Mouse (Mus musculus): Measurements from ENCODE around the gene Nkain1. TPM values are rescaled to one million over a fixed set of nuclear protein-coding genes. Genes with fewer than 3 reads are reported as not detected.
A peak's percentile ranks its signal among the peaks of the same experiment; 100 is the strongest.

The Nkain1 gene
- polyA plus RNA-seq, 1 experiment from 2014 or later = 1.0 TPM

DNA sequence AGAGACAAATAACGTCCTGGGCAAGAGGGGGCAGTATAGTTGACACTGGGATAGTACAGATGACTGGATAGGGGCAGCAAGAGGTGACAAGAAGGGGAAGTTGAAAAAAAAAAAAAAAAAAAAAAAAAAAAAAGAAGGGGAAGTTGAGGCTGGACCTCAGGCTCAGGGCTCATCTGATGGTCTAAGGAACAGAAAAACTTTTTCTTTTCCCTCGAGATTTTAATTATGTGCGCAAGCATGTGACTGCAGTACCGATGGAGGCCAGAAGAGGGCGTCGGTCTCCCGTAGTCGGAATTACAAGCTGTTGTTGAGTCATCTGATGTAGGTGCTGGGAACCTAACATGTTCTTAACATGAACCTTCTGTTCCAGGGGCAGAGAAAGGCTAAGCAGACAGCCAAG is 24.8 kb downstream of the Nkain1 start:
- H3K9ac ChIP-seq = no peak overlapping the region
- ATAC-seq (ENCODE audit: insufficient number of reproducible peaks, low FRiP score, low TSS enrichment, low read depth) = no peak
- no peak overlapping the region for H3K4me2 ChIP-seq (replicated peaks)
- no peaks in the 10 kb centered on the region for H3K9me3 ChIP-seq (replicated peaks)
- H3K27ac ChIP-seq (replicated peaks) = no peak overlapping the region
- 84% methylated on average over 8 of the region's 8 CpGs for WGBS
- H3K4me1 ChIP-seq = peaks cover 20% of the 10 kb centered on the region
- H3K4me3 ChIP-seq (replicated peaks) = no peak overlapping the region
- no peaks in the 10 kb centered on the region for H3K27me3 ChIP-seq
- H3K36me3 ChIP-seq = no peaks in the 10 kb centered on the region

DNA sequence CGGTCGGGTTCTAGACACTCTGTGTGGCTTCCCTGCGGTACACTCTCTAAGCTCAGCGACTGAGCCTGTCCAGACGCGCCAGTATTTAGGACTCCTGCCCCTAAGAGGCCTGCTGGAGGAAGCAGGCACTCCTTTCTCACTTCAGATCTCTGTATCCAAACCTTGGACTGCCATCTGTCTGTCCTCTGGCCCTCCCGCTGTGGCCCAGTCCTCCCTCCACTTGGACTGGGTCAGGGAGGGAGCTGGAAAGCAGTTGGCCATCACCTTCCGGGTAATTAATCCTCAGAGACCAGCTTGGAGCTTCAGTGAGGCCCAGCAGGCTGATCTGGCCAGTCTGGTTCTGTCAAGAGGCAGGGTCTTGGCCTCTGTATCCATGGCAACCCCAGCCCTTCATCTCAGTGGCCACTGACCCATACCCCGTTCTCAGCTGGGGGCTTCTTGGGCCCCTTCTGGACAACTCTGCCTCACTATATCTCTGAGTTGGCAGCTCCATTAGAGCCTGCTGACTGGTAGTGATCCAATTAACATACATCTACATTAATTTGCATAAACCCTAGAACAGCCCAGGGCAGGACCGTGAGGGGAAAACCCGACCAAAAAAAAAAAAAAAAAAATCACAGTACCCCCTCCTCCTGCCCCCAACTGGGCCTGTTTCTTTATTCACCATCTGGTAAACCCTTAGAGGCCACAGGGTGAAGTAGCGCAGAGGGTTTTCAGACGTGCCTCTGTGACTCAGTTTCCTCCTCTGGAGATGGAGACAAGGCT is 27.0 kb downstream of the Nkain1 start:
- Histone ChIP-seq H3K27ac (replicated peaks) (no peak overlapping the region), H3K4me3 (replicated peaks) (no peak overlapping the region), H3K4me1 (peaks cover 10% of the 10 kb centered on the region), H3K9ac (no peak overlapping the region), H3K27me3 (no peaks in the 10 kb centered on the region), H3K9me3 (replicated peaks) (no peaks in the 10 kb centered on the region), H3K36me3 (no peaks in the 10 kb centered on the region), H3K4me2 (replicated peaks) (no peak overlapping the region)
- WGBS = 32% methylated on average over 13 of the region's 13 CpGs
- no peak for ATAC-seq (ENCODE audit: insufficient number of reproducible peaks, low FRiP score, low TSS enrichment, low read depth)

DNA sequence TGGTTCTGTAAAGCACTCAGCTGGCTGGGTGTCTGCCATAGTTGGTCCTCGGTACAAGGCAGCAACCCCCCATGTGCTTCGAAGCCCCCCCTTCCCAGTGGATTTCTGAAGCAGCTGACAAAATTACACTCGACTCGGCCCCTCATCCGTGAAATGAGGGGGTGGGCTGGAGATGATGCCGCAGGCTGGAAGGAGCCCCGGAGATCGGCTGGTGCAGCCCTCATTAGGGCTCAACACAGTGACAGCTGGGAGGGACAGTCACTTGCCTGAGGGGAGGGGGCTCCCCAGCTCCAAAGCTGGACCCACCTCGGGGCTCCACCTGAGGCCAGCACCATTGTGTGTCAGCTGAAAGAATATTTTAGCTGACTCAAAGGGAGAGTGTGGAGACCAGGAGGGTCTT is 29.6 kb downstream of the Nkain1 start:
- Histone ChIP-seq H3K9me3 (replicated peaks) (no peaks in the 10 kb centered on the region), H3K9ac (no peak overlapping the region), H3K4me2 (replicated peaks) (no peak overlapping the region), H3K27me3 (no peaks in the 10 kb centered on the region), H3K4me1 (peaks cover 9% of the 10 kb centered on the region; the same call in 1 of the 2 replicates), H3K36me3 (no peaks in the 10 kb centered on the region), H3K4me3 (replicated peaks) (no peak overlapping the region), H3K27ac (replicated peaks) (no peak overlapping the region)
- WGBS = 16% methylated on average over 9 of the region's 9 CpGs
- no peak for ATAC-seq (ENCODE audit: insufficient number of reproducible peaks, low FRiP score, low TSS enrichment, low read depth)

DNA sequence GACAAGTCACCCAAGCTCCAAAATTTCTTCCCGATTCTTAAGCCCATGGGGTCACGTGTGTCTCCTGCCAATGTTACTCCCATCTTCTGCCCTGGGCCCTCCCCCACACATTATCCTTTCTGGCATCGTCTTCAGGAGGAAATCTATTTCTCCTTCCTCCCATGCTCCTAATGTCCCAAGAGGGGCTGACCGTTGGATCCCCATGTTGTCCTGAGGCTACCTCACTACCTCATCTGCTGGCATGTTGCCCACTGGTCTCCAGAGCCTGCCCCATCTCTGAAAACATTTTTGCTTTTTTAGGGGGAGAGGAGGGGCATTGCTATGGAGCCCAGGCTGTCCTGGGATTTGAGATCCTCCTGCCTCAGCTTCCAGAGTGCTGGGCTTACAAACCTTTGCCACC is 30.9 kb downstream of the Nkain1 start:
- no peak overlapping the region for H3K27ac ChIP-seq (replicated peaks)
- H3K4me1 ChIP-seq = peaks cover 9% of the 10 kb centered on the region; the same call in 1 of the 2 replicates
- ATAC-seq (ENCODE audit: insufficient number of reproducible peaks, low FRiP score, low TSS enrichment, low read depth) = no peak
- H3K36me3 ChIP-seq = no peaks in the 10 kb centered on the region
- 81% methylated on average over 4 of the region's 4 CpGs for WGBS
- no peak overlapping the region for H3K9ac ChIP-seq
- no peaks in the 10 kb centered on the region for H3K27me3 ChIP-seq
- H3K4me2 ChIP-seq (replicated peaks) = no peak overlapping the region
- no peak overlapping the region for H3K4me3 ChIP-seq (replicated peaks)
- H3K9me3 ChIP-seq (replicated peaks) = no peaks in the 10 kb centered on the region

DNA sequence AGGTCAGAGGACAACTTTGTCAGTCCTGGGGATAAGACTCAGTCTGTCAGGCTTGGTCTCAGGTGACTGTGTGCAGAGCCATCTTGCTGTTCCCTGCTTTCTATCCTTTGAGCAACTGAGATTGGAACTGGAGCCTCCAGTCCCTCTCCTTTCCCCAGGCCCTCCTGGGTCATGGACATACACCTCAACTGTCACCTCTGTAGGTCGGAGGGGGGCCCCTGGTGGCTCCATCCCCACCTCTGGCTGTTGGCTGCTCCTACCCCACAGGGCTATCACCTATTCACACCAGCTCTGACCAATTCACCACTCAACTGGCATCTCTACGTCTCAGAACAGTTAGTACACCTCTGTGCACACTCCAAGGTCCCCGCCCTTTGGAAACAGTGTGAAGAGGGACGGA is 33.1 kb downstream of the Nkain1 start:
- Histone ChIP-seq H3K4me2 (replicated peaks) (no peak overlapping the region), H3K9me3 (replicated peaks) (no peaks in the 10 kb centered on the region), H3K36me3 (no peaks in the 10 kb centered on the region), H3K4me3 (replicated peaks) (no peak overlapping the region), H3K9ac (no peak overlapping the region), H3K27me3 (no peaks in the 10 kb centered on the region), H3K4me1 (no peaks in the 10 kb centered on the region), H3K27ac (replicated peaks) (no peak overlapping the region)
- ATAC-seq (ENCODE audit: insufficient number of reproducible peaks, low FRiP score, low TSS enrichment, low read depth) = no peak
- 85% methylated on average over 4 of the region's 4 CpGs for WGBS

DNA sequence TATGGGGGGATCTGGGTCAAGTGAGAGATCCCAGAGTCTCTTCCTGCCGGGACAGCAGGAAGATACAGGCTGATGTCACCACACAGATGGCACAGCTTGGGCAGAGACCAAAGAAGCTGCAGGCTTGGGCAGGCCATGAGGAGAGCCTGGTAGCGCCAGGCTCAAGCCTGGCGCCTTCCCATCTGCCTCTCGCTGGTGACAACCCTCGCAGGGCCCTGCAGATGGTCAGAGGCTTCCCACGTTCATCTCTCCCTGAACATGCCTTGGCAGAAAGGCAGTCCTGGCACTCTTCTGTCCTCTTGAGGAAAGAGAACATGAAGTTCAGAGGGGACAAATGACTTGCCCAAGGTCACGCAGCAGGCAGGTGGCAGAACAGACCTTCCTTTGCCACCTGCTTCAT is 34.3 kb downstream of the Nkain1 start:
- no peaks in the 10 kb centered on the region for H3K9me3 ChIP-seq (replicated peaks)
- H3K4me1 ChIP-seq = no peaks in the 10 kb centered on the region
- H3K4me2 ChIP-seq (replicated peaks) = no peak overlapping the region
- no peaks in the 10 kb centered on the region for H3K27me3 ChIP-seq
- H3K27ac ChIP-seq (replicated peaks) = no peak overlapping the region
- 0 out of 2 replicates have a peak, but pooled peaks cover 2% of the 10 kb centered on the region for H3K36me3 ChIP-seq
- no peak overlapping the region for H3K4me3 ChIP-seq (replicated peaks)
- ATAC-seq (ENCODE audit: insufficient number of reproducible peaks, low FRiP score, low TSS enrichment, low read depth) = no peak
- H3K9ac ChIP-seq = no peak overlapping the region
- WGBS = 88% methylated on average over 7 of the region's 7 CpGs

DNA sequence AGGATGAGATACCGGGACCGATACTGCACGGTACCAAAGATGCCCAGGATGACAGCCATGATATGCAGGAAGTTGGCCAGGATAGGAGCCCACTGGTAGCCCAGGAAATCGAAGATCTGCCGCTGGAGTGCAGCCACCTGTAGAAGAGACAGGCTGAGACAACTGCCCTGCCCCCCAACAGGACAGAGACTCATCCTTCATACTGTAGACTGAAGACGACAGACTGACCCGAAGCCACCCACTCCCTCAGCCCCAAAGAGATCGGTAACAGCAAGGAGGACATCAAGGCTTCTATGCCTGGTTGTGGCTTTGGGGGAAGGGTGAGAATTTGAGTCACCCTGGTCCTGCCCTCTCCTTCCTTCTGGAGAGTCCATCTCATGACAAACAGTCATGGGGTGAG is 34.9 kb downstream of the Nkain1 start:
- no peak for ATAC-seq (ENCODE audit: insufficient number of reproducible peaks, low FRiP score, low TSS enrichment, low read depth)
- no peak overlapping the region for H3K9ac ChIP-seq
- 0 out of 2 replicates have a peak, but pooled peaks cover 2% of the 10 kb centered on the region for H3K36me3 ChIP-seq
- no peak overlapping the region for H3K4me2 ChIP-seq (replicated peaks)
- no peak overlapping the region for H3K27ac ChIP-seq (replicated peaks)
- H3K4me3 ChIP-seq (replicated peaks) = no peak overlapping the region
- no peaks in the 10 kb centered on the region for H3K9me3 ChIP-seq (replicated peaks)
- no peaks in the 10 kb centered on the region for H3K4me1 ChIP-seq
- WGBS = 90% methylated on average over 8 of the region's 8 CpGs
- no peaks in the 10 kb centered on the region for H3K27me3 ChIP-seq

DNA sequence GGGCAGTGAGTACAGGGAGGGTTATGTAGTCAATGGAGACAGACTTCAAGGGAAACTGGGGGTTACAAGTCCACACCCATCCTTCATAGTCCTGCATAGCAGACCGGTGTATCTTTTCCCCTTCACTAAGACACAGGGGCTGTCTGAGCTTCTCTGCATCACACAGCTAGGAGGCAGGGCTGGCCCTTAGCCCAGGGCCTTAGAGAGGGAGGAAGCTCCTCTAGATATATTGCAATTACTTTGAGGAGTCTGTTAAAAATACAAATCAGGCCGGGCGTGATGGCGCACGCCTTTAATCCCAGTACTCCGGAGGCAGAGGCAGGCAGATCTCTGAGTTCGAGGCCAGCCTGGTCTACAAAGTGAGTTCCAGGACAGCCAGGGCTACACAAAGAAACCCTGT is 36.6 kb downstream of the Nkain1 start:
- WGBS = 99% methylated on average over 7 of the region's 7 CpGs
- Histone ChIP-seq H3K27ac (replicated peaks) (no peak overlapping the region), H3K36me3 (0 out of 2 replicates have a peak, but pooled peaks cover 2% of the 10 kb centered on the region), H3K9me3 (replicated peaks) (no peaks in the 10 kb centered on the region), H3K9ac (no peak overlapping the region), H3K4me1 (no peaks in the 10 kb centered on the region), H3K4me3 (replicated peaks) (no peak overlapping the region), H3K27me3 (no peaks in the 10 kb centered on the region), H3K4me2 (replicated peaks) (no peak overlapping the region)
- no peak for ATAC-seq (ENCODE audit: insufficient number of reproducible peaks, low FRiP score, low TSS enrichment, low read depth)

DNA sequence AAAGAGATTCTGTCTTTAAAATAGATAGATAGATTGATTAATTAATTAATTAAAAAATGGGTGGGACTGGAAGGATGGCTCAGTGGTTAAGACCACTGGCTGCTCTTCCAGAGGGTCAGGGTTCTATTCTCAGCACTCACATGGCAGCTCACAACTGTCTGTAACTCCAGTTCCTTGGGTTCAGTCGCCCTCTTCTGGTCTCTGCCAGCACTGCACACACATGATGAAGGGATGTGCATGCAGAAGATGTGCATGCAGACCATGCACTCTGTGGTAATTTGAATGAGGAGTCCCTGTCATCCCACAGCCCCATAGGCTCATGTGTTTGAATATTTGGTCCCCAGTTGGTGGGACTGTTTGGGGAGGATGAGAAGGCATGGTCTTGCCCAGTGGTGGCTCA is 38.2 kb downstream of the Nkain1 start:
- H3K27me3 ChIP-seq = no peaks in the 10 kb centered on the region
- no peak overlapping the region for H3K9ac ChIP-seq
- H3K4me1 ChIP-seq = peaks cover 6% of the 10 kb centered on the region
- H3K36me3 ChIP-seq = 0 out of 2 replicates have a peak, but pooled peaks cover 2% of the 10 kb centered on the region
- H3K27ac ChIP-seq (replicated peaks) = no peak overlapping the region
- WGBS = 63% methylated on average over 1 of the region's 1 CpGs
- H3K4me3 ChIP-seq (replicated peaks) = no peak overlapping the region
- no peak for ATAC-seq (ENCODE audit: insufficient number of reproducible peaks, low FRiP score, low TSS enrichment, low read depth)
- H3K9me3 ChIP-seq (replicated peaks) = no peaks in the 10 kb centered on the region
- H3K4me2 ChIP-seq (replicated peaks) = no peak overlapping the region

DNA sequence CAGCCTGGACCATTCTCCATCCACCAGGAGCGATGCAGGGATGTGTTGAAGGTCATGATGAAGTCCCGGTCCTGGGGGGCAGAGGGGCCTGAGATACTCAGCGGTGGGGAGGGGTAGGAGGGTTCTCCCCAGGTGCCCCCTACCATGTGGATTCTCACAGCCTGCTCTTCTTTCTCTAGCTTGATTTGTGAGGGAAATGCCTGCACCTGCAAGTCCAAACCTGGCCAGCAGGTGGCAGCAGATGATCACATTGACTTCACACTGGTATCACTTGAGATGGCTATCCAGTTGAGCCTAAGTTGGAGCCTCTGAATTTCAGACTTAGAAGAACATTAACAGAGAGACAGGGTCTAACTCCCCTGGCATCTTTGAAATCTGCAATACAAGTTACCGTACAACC is 40.0 kb downstream of the Nkain1 start:
- Histone ChIP-seq H3K9me3 (replicated peaks) (no peaks in the 10 kb centered on the region), H3K36me3 (0 out of 2 replicates have a peak, but pooled peaks cover 2% of the 10 kb centered on the region), H3K4me3 (replicated peaks) (no peak overlapping the region), H3K4me1 (peaks cover 6% of the 10 kb centered on the region), H3K27me3 (no peaks in the 10 kb centered on the region), H3K4me2 (replicated peaks) (no peak overlapping the region), H3K27ac (replicated peaks) (no peak overlapping the region), H3K9ac (no peak overlapping the region)
- 0 out of 2 replicates have a peak, but pooled peaks have one; percentile 26 for ATAC-seq (ENCODE audit: insufficient number of reproducible peaks, low FRiP score, low TSS enrichment, low read depth)
- 40% methylated on average over 4 of the region's 4 CpGs for WGBS

DNA sequence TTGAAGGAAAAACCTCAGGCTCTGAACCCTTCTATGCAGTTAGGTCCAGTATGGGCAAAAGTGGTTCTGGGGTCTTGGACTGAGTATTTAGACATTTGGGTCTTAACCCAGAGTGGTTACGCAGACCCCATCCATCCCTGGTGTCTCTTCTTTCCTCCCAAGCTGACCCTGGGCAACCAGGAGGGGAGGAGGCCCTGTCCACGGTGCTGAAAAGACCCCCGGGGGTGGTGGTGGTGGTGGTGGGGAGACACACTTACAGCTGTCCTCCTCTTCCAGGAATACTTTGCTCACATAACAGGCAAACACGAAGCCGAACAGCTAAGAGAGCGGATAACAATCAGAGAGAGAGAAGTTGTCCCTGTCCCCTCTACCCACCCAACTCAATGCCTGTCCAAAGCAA is 41.6 kb downstream of the Nkain1 start:
- H3K27ac ChIP-seq (replicated peaks) = no peak overlapping the region
- no peak for ATAC-seq (ENCODE audit: insufficient number of reproducible peaks, low FRiP score, low TSS enrichment, low read depth)
- WGBS = 64% methylated on average over 6 of the region's 6 CpGs
- H3K9ac ChIP-seq = no peak overlapping the region
- H3K4me2 ChIP-seq (replicated peaks) = no peak overlapping the region
- 0 out of 2 replicates have a peak, but pooled peaks cover 2% of the 10 kb centered on the region for H3K36me3 ChIP-seq
- H3K27me3 ChIP-seq = no peaks in the 10 kb centered on the region
- no peak overlapping the region for H3K4me3 ChIP-seq (replicated peaks)
- H3K9me3 ChIP-seq (replicated peaks) = no peaks in the 10 kb centered on the region
- H3K4me1 ChIP-seq = peaks cover 6% of the 10 kb centered on the region
